Mouse (Mus musculus): ENCODE measurements around the gene Por.

GRCm38 (mm10) chr5:135719586-135720120 is 49.8 kb downstream of the Por start:
- TF ChIP-seq CTCF (IDR thresholded peaks at IDR 0.05; ENCODE audit: borderline replicate concordance, extremely low read depth, insufficient read depth, insufficient read length) (no peak), POLR2A (IDR thresholded peaks at IDR 0.05; ENCODE audit: borderline replicate concordance, extremely low read depth, insufficient read depth, insufficient read length, poor library complexity, severe bottlenecking) (no peak)
